Mouse (Mus musculus) myocyte (in vitro differentiated cells): ENCODE data around the gene Suz12. TPM values are rescaled to one million over a fixed set of nuclear protein-coding genes. Genes with fewer than 3 reads are reported as not detected.

ENCODE experiments used
- H3K27me3 ChIP-seq: one replicate; pipeline ENCODE4 v1.6.1; 2011; ENCODE audit not compliant: control insufficient read depth, insufficient read depth, insufficient read length
- H3K36me3 ChIP-seq: one replicate; pipeline ENCODE4 v1.6.1; 2011; ENCODE audit not compliant: control insufficient read depth, insufficient read depth
- H3K4me2 ChIP-seq: one replicate; pipeline ENCODE4 v1.6.1; 2011; ENCODE audit warnings: low read depth, control low read depth
- H3K4me3 ChIP-seq: one replicate; pipeline ENCODE4 v1.5.1; 2011; ENCODE audit warnings: mild to moderate bottlenecking, control low read depth, moderate library complexity
- H3K79me2 ChIP-seq: one replicate; pipeline ENCODE4 v1.6.1; 2011; ENCODE audit not compliant: control insufficient read depth, insufficient read depth
- H3ac ChIP-seq: one replicate; pipeline ENCODE4 v1.6.1; 2011; ENCODE audit not compliant: control insufficient read depth, insufficient read length
- CEBPB ChIP-seq: IDR thresholded peaks from 2 replicates; pipeline ENCODE4 v1.6.1; 2011; ENCODE audit warnings: mild to moderate bottlenecking, moderate library complexity; ENCODE audit not compliant: poor library complexity, insufficient read depth, severe bottlenecking
- E2F4 ChIP-seq: IDR thresholded peaks from one replicate; pipeline ENCODE4 v1.6.1; 2011; ENCODE audit warnings: mild to moderate bottlenecking, control low read depth, moderate library complexity; ENCODE audit not compliant: insufficient read depth
- MAX ChIP-seq: IDR thresholded peaks from one replicate; pipeline ENCODE4 v1.6.1; 2011; ENCODE audit warnings: low read depth, mild to moderate bottlenecking, control low read depth
- MYOD1 ChIP-seq, 3 experiments: IDR thresholded peaks; one replicate each; pipeline ENCODE4 v1.6.1; 2011; ENCODE audit warnings: control low read depth in 2 of 3, low read depth in 2 of 3, mild to moderate bottlenecking in 2 of 3, moderate library complexity in 1 of 3; ENCODE audit not compliant: insufficient read length in 2 of 3, control insufficient read depth in 1 of 3
- MYOG ChIP-seq, 3 experiments: IDR thresholded peaks; one replicate each; pipeline ENCODE4 v1.6.1; 2011; ENCODE audit warnings: control low read depth in 2 of 3, low read depth in 2 of 3, mild to moderate bottlenecking in 2 of 3; ENCODE audit not compliant: insufficient read length in 2 of 3, control insufficient read depth in 1 of 3, insufficient read depth in 1 of 3
- POLR2A ChIP-seq: IDR thresholded peaks from one replicate; pipeline ENCODE4 v1.6.1; 2011; ENCODE audit warnings: low read depth, mild to moderate bottlenecking, control low read depth, moderate library complexity; ENCODE audit not compliant: insufficient read length
- POLR2AphosphoS2 ChIP-seq: IDR thresholded peaks from one replicate; pipeline ENCODE4 v1.6.1; 2011; ENCODE audit warnings: low read depth, control low read depth; ENCODE audit not compliant: insufficient read length
- REST ChIP-seq: IDR thresholded peaks from one replicate; pipeline ENCODE4 v1.6.1; 2011; ENCODE audit warnings: mild to moderate bottlenecking, control low read depth, moderate library complexity; ENCODE audit not compliant: insufficient read depth, insufficient read length
- SRF ChIP-seq: IDR thresholded peaks from one replicate; pipeline ENCODE4 v1.6.1; 2011; ENCODE audit warnings: low read depth; ENCODE audit not compliant: control insufficient read depth, insufficient read length
- TCF12 ChIP-seq: IDR thresholded peaks from one replicate; pipeline ENCODE4 v1.6.1; 2011; ENCODE audit warnings: mild to moderate bottlenecking, control low read depth; ENCODE audit not compliant: poor library complexity, insufficient read depth, severe bottlenecking
- TCF3 ChIP-seq: IDR thresholded peaks from one replicate; pipeline ENCODE4 v1.6.1; 2011; ENCODE audit warnings: low read depth, control low read depth; ENCODE audit not compliant: insufficient read length
- USF1 ChIP-seq: IDR thresholded peaks from one replicate; pipeline ENCODE4 v1.6.1; 2011; ENCODE audit warnings: low read depth, mild to moderate bottlenecking, control low read depth, moderate library complexity
- polyA plus RNA-seq: library from polyadenylated mRNA; unstranded; fragments of >200 nt; fragmentation: generic; extraction: Trizol; gene quantifications from one replicate; pipeline ENCODE4 v1.2.1, GENCODE M21; 2012; ENCODE audit warnings: missing spikeins

Gene Suz12
- polyA plus RNA-seq, 1 experiment = 8.3 TPM

- TF ChIP-seq USF1 (no peak), E2F4 (no peak), MYOD1 (IDR thresholded peaks at IDR 0.05; ENCODE audit: control insufficient read depth in 1 of 3, insufficient read length in 2 of 3, low read depth in 2 of 3) (no peak), MAX (no peak), POLR2A (no peak), POLR2AphosphoS2 (peak; percentile 70)
- no peak overlapping the region for H3ac ChIP-seq
- peaks cover 24% of the 10 kb centered on the region for H3K36me3 ChIP-seq
- H3K79me2 ChIP-seq = no peaks in the 10 kb centered on the region
- no peak overlapping the region for H3K4me3 ChIP-seq
- H3K27me3 ChIP-seq = no peaks in the 10 kb centered on the region
- no peak overlapping the region for H3K4me2 ChIP-seq
Observed at GRCm38 (mm10) chr11:80037495-80037894, 44.6 kb downstream of the Suz12 start.

- H3K79me2 ChIP-seq = no peaks in the 10 kb centered on the region
- peaks cover under 1% of the 10 kb centered on the region for H3K36me3 ChIP-seq
- H3K27me3 ChIP-seq = no peaks in the 10 kb centered on the region
- no peak overlapping the region for H3K4me3 ChIP-seq
- no peak overlapping the region for H3ac ChIP-seq
- no peak overlapping the region for H3K4me2 ChIP-seq
- TF ChIP-seq POLR2AphosphoS2 = no peak
- TF ChIP-seq SRF = no peak
- no peak for TF ChIP-seq TCF3
- no peak for TF ChIP-seq USF1
- no peak for TF ChIP-seq MYOD1 (IDR thresholded peaks at IDR 0.05; ENCODE audit: control insufficient read depth in 1 of 3, insufficient read length in 2 of 3, low read depth in 2 of 3)
- TF ChIP-seq MAX = no peak
Observed at GRCm38 (mm10) chr11:80042615-80043418, 49.9 kb downstream of the Suz12 start.

DNA sequence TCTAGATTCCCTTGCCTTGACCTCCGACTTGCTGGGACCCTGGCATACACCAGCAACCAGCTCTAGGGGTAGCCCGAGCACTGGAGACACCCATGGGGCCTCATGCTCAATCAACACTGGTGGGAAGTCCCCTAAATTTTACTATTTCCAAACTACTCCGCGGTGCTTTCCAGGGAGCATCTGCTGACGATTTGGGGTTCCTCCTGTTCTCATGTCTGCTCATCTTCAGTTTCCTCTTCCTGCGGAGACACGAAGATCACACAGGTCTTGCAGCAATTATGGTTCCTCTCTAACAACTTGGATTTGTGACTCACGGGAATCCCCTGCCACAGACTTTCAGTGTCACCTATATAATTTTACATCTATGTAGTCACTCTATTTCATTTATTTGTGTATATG lies 50.5 kb downstream of the Suz12 start:
- H3ac ChIP-seq = no peak overlapping the region
- H3K4me3 ChIP-seq = no peak overlapping the region
- peaks cover 6% of the 10 kb centered on the region for H3K36me3 ChIP-seq
- no peaks in the 10 kb centered on the region for H3K27me3 ChIP-seq
- TF ChIP-seq E2F4 (no peak), TCF12 (no peak), MAX (no peak), USF1 (no peak), TCF3 (no peak), MYOD1 (IDR thresholded peaks at IDR 0.05; ENCODE audit: control insufficient read depth in 1 of 3, insufficient read length in 2 of 3, low read depth in 2 of 3) (no peak), POLR2A (no peak), SRF (no peak), CEBPB (no peak), MYOG (IDR thresholded peaks at IDR 0.05; ENCODE audit: control insufficient read depth in 1 of 3, insufficient read depth in 1 of 3, insufficient read length in 2 of 3, low read depth in 2 of 3) (no peak), REST (no peak), POLR2AphosphoS2 (no peak)
- no peaks in the 10 kb centered on the region for H3K79me2 ChIP-seq
- H3K4me2 ChIP-seq = no peak overlapping the region

GRCm38 (mm10) chr11:80046856-80047255 lies 54.0 kb downstream of the Suz12 start:
- no peaks in the 10 kb centered on the region for H3K79me2 ChIP-seq
- H3K4me3 ChIP-seq = no peak overlapping the region
- no peak overlapping the region for H3ac ChIP-seq
- TF ChIP-seq TCF12 (no peak), MAX (no peak), POLR2A (no peak), MYOG (IDR thresholded peaks at IDR 0.05; ENCODE audit: control insufficient read depth in 1 of 3, insufficient read depth in 1 of 3, insufficient read length in 2 of 3, low read depth in 2 of 3) (no peak), SRF (no peak), CEBPB (no peak), TCF3 (no peak), POLR2AphosphoS2 (no peak), REST (no peak)
- no peaks in the 10 kb centered on the region for H3K27me3 ChIP-seq
- H3K36me3 ChIP-seq = peaks cover 6% of the 10 kb centered on the region
- no peak overlapping the region for H3K4me2 ChIP-seq

DNA sequence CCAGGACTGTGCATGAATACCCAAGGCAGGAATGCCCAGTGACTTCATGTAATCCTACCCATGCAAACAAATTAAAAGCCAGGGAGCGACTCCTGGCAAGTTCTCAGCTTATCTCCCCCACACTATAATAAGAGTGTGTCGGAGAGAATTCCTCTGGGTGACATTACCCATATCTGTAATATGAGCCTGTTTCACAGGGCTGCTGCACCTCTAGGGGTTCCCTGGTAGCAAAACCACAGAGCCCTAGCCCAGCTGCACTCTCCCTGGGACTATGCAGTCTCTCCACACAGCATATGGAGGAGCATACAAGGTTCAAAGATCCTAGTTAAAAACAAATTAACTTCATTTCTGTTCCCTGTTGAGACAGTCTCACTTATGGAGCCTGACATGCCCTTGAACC lies 57.2 kb downstream of the Suz12 start:
- peaks cover 6% of the 10 kb centered on the region for H3K36me3 ChIP-seq

More for the DNA sequence above, 57.2 kb downstream of the Suz12 start:
- Histone ChIP-seq H3K4me2 (peak overlapping the region; percentile 62), H3K79me2 (no peaks in the 10 kb centered on the region), H3K4me3 (no peak overlapping the region), H3K27me3 (no peaks in the 10 kb centered on the region), H3ac (no peak overlapping the region)
- TF ChIP-seq MYOD1 (IDR thresholded peaks at IDR 0.05; ENCODE audit: control insufficient read depth in 1 of 3, insufficient read length in 2 of 3, low read depth in 2 of 3) (peak in 1 of 3 experiments; percentile 50), POLR2AphosphoS2 (no peak), CEBPB (0 out of 2 replicates have a peak, but pooled peaks have one; percentile 14), MAX (no peak), SRF (no peak), TCF12 (peak; percentile 35), E2F4 (no peak), MYOG (IDR thresholded peaks at IDR 0.05; ENCODE audit: control insufficient read depth in 1 of 3, insufficient read depth in 1 of 3, insufficient read length in 2 of 3, low read depth in 2 of 3) (peak in 1 of 3 experiments; percentile 50), TCF3 (no peak), USF1 (no peak), REST (no peak), POLR2A (no peak)
